Mouse (Mus musculus): ENCODE data around the gene Ubl4b.

Gene Ubl4b

DNA sequence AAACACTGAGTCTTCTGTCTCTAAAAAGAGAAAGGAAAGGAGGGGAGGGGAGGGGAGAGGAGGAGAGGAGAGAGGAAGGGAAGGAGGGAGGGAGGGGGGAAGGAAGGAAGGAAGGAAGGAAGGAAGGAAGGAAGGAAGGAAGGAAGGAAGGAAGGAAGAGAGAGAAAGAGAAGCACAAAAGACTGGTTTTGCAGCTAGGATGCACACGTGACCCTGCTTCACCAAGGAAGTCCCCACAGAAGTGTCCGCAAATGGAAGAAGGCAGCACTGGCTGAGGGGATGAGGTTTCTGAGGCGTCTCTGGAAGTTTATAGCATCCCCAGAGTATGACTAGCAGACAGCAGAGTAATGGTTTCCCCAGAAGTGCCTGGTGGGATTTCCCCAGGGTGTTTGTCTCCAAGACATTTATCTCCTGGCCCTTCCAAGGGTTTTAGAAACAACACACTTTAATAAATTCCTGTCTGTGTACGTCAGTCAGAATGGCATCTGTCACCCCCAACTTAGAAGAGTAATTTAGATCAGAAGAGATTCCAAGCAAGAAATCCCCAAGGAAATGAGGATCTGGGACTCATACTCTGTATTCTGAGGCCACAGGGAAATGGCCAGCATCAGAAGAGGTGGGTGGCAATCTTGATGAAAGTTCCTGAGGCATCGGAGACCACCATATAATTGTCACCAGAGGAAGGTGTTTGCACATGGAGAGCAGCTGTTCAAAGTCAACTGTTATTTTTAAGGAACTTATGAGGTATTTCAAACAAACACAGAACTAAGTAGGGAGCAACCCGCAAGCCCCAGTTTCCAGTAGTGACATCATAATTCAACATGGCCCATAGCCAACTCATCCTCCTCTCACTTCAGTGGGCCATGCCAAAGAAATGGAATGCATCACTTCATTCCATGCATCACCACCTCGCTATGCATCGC, 11.5 kb downstream of the Ubl4b start:
- CTCF ChIA-PET, result no interaction called here
- POLR2A ChIA-PET, result no interaction called here

- ChIA-PET POLR2A (no interaction called here), CTCF (interaction anchor here in 1 of 4 experiments (1.9 kb wide), 1 partner anchor 8 kb away, joined by 10 read pairs; no protein-coding TSS in a partner anchor)
Measured at GRCm38 (mm10) chr3:107542584-107542983, 12.3 kb downstream of the Ubl4b start.

DNA sequence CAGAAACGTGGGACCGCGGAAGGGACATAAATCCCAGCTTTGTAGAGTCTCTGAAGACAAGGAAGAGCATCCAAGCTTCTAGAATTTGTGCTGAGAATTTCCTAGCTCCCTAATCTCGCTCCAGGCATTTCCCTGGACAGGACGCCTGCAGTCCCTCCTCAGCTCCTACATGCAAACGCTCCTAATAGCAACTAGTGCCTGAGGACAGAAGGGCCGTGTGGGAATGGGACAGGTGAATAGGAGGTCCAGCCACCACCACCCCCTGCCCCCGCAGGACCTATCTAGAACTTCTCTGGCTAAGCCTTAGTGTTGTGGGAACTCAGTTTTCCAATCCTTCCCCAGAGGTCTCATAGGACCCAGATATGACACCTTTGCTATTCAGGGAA, 17.4 kb downstream of the Ubl4b start:
- ChIA-PET CTCF (interaction anchor here in 3 of 4 experiments (0.6 to 2.4 kb wide), 5 partner anchors 12 to 191 kb away, joined by 4 to 9 read pairs (median 6); no protein-coding TSS in a partner anchor), POLR2A (interaction anchor here in 2 of 4 experiments (0.6 to 1.5 kb wide), 5 partner anchors 10 to 503 kb away, joined by 3 to 4 read pairs (median 3); no protein-coding TSS in a partner anchor)

DNA sequence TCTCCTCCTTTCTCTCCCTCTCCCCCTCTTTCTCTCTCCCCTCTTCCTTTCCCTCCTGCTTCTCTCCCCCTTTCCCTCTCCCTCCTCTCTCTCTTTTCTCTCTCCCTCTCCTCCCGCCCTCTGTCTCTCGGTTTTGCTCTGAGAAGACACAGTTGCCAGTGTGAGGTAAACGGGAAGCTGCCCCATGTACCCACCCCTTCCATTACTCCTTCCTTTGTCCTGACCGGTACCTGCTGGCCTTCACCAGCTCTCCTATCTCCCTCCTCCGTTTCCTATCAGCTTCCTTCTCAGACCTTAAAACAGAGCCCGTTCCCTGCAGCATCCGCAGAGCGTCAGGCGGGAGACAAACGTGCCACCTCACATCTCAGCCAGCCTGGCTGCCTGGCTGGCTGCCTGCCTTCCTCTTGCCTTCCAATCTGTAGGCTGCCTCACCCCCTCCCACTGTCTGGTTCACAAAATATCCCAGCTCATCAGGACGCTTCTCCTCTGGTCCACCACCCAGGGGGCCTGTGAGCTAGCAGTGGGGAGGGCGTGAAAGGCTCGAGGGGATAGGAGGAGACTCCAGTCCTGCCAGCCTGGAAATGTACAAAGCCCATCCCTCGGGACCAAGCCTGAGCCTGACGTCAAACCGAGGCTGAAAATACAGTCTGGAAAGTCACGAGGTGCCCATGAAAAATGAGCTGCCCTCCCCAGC, 17.9 kb downstream of the Ubl4b start:
- POLR2A ChIA-PET, result interaction anchor here in 1 of 4 experiments (0.6 to 1.5 kb wide), 6 partner anchors 9 to 288 kb away, joined by 3 to 6 read pairs (median 3); no protein-coding TSS in a partner anchor
- CTCF ChIA-PET, result interaction anchor here in 3 of 4 experiments (0.6 to 2.4 kb wide), 4 partner anchors 13 to 1523 kb away, joined by 4 to 10 read pairs (median 8); no protein-coding TSS in a partner anchor

GRCm38 (mm10) chr3:107534951-107535350, 19.9 kb downstream of the Ubl4b start:
- ChIA-PET CTCF (no interaction called here), POLR2A (no interaction called here)

GRCm38 (mm10) chr3:107533532-107533931, 21.3 kb downstream of the Ubl4b start:
- ChIA-PET CTCF (no interaction called here), POLR2A (no interaction called here)

DNA sequence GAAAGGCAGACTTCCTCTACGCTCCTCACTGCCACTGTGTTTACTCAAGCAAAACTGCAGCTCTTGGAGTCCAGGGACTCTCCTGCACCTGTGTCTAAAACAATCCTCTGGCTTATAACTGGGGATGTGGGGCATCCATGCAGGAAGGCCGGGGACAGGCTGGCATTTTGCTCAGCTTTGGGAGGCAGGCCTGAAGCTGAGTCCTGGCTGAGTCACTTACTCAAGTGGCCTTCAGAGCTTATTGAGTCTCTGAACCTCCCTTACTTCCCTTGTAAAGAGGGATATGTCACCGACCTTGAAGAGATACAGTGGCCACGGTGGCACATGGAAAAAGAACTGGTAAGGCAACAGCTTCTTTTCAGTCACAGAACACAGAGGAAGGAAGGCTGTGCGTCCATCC, 24.3 kb downstream of the Ubl4b start:
- CTCF ChIA-PET, result no interaction called here
- POLR2A ChIA-PET, result no interaction called here

DNA sequence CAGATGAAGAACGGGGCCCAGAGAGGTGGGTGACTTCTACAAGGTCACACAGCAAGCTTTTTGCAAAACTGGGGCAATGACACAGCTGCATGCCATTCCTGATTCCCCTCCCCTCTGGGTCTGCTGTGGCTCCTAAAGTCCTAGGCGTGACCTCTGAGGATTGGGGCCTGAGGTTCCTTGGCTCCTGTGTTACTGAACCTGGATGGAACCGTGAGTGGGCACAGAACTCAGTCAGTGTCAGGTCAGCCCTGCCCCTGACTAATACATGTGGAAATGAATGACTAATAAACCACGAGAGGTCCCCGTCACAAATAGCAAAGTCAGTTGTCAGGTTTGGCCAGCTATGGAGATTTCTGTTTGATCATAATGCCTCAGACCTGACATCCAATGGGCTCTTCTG, 25.7 kb downstream of the Ubl4b start:
- ChIA-PET CTCF (no interaction called here), POLR2A (no interaction called here)

- POLR2A ChIA-PET, result interaction anchor here in 1 of 4 experiments (0.5 to 1.4 kb wide), 2 partner anchors 9 to 345 kb away, joined by 3 read pairs; no protein-coding TSS in a partner anchor
- CTCF ChIA-PET, result interaction anchor here in 1 of 4 experiments (1.3 kb wide), 1 partner anchor 22 kb away, joined by 4 read pairs; no protein-coding TSS in a partner anchor
Measured at GRCm38 (mm10) chr3:107528401-107529118, 26.3 kb downstream of the Ubl4b start.

GRCm38 (mm10) chr3:107524547-107524946, 30.3 kb downstream of the Ubl4b start:
- ChIA-PET POLR2A (no interaction called here), CTCF (no interaction called here)

DNA sequence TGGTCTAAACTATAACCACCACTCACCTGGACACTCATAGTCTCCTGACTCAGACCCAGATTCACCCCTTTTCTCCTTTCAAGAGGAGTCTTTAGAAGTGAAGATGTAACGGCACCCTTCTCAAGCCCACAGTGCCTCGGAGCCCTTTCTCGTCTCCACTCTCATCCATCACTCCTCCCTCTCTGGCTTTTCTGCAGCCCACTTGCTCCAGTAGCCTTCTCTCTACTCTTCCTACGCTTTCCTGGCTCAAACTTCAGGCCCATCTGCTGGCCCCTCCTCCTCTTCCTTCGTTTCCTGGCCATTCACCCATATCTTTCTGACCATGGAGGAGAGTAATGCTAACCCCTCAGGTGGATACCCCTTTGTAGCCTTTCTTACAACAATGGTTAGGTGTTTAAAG, 33.9 kb downstream of the Ubl4b start:
- CTCF ChIA-PET, result no interaction called here

GRCm38 (mm10) chr3:107517631-107518108, 37.2 kb downstream of the Ubl4b start, which contains the start of gene Slc6a17:
Slc6a17 (minus strand) TSS chr3:107518018.
- ChIA-PET POLR2A (interaction anchor here in 2 of 4 experiments (1.1 to 2.5 kb wide), 3 partner anchors 16 to 185 kb away, joined by 3 to 10 read pairs (median 4); partner anchors contain the start of gene Rbm15 (in 2 of the 2)), CTCF (interaction anchor here in 2 of 4 experiments (1.0 to 1.3 kb wide), 2 partner anchors 33 to 88 kb away, joined by 3 read pairs; no protein-coding TSS in a partner anchor)

More for the DNA sequence above, 33.9 kb downstream of the Ubl4b start:
- POLR2A ChIA-PET, result interaction anchor here in 2 of 4 experiments (0.6 to 0.7 kb wide), 2 partner anchors 84 to 1046 kb away, joined by 3 to 15 read pairs; no protein-coding TSS in a partner anchor

DNA sequence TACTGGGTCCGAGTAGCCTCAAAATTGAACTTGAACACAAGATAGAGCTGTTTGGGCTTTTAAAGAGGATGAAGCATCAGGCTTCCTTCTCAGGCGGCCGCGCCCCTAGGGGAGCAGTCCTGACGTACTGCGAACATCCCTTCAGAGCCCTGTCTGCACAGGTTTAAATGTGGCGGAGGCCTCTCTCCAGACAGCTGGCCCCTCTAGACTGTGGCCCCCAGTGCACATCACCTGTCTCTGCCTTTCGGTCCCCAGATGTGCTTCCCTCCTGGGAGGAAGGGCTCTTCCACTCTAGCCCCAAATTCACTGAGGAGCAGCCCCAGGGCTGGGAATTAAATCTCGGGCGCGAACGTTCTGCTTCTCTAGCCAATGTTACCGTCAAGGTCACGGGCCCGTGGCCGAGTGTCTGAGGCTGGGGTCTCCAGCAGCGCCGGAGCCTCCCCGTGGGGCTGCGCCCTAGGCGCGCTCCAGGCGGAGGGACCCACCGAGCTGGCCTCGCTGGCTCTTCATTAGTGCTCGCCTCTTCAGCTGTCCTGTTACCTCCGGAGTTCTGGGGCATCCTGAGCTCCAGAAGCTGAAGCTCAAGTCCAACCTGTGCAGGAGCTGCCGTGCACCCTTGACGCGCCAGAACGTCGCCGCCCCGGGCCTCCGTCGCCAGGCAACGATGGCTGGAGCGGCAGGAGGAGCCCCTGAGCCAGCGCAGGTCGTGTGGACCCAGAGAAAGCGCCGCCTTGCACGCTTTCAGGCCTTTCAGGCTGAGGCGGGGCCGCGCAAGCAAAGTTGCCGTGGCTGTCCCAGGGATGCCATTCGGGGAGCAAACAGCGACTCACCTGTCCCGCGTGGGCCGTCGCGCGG, 37.9 kb downstream of the Ubl4b start:
- CTCF ChIA-PET, result interaction anchor here in 2 of 4 experiments (1.0 to 1.3 kb wide), 3 partner anchors 33 to 89 kb away, joined by 3 read pairs; no protein-coding TSS in a partner anchor
- POLR2A ChIA-PET, result interaction anchor here in 3 of 4 experiments (0.5 to 2.5 kb wide), 3 partner anchors 184 to 470 kb away, joined by 3 to 10 read pairs (median 4); partner anchors contain the start of gene Rbm15 (in 2 of the 3)

- CTCF ChIA-PET, result interaction anchor here in 2 of 4 experiments (0.5 to 1.0 kb wide), 3 partner anchors 53 to 64 kb away, joined by 3 read pairs; no protein-coding TSS in a partner anchor
- POLR2A ChIA-PET, result interaction anchor here in 2 of 4 experiments (0.5 to 2.5 kb wide), 3 partner anchors 136 to 1795 kb away, joined by 3 to 10 read pairs (median 3); partner anchors contain the start of gene Rbm15 (in 1 of the 2)
Measured at GRCm38 (mm10) chr3:107515989-107516388, 38.9 kb downstream of the Ubl4b start.

DNA sequence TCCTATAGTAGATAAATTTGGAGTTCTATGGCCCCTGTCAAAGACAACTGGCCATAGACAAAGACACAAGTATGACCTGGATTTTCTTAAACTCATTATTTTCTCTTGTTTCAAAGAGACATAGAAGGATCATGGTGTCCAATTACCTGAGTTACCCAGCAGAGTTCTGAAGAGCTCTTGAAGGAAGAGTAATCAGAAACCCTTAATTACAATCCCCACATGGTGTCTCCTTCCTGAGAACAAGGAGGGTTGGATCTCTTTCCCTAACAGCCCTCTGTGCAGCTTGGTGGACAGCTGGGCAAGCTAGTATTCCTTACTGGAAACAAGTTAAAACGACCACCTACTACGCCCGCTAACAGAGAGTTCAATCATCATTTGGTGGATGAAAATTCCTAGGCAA, 43.5 kb downstream of the Ubl4b start:
- ChIA-PET CTCF (no interaction called here), POLR2A (no interaction called here)

DNA sequence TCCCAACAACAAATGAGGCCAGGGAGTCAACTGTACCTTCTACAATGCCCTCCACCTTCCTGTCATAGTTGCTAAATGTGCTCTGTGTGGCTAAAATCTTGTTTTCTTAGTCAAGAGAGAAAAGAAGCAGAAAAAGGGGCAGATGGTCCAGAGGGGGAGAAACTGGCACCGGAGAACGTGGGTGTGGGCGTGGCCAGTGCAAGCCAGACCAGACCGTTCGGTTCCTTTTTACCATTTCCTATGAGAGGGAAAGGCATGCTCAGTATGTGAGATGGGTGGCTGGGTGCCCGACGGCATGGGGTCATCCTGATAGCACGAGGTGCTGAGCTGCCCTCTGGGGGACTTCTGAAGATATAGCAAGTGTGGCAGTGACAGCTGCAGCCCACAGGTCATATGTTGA, 46.2 kb downstream of the Ubl4b start:
- CTCF ChIA-PET, result no interaction called here
- POLR2A ChIA-PET, result no interaction called here

DNA sequence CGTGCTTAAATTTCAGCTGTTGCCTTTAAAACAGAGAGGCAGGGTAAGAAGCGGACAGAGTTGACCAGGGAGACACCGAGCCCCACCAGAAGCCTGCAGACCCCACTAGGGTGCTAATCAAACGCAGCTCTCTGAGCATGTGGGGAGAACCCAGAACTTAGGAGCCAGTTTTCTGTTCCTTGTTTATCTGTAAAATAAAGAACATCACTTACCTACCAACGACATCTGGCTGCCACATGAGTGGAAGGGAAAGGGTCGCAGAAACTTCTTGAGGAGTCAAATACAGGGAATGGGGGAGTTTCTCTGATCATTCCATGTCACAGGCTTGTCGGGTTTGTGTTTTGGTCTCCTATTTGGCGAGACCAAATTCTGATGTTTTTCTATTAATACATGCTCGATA, 46.9 kb downstream of the Ubl4b start:
- ChIA-PET CTCF (interaction anchor here in 1 of 4 experiments (0.6 kb wide), 1 partner anchor 426 kb away, joined by 3 read pairs; no protein-coding TSS in a partner anchor), POLR2A (no interaction called here)

Data from embryonic stem cell, embryonic (primary cell).